Mouse (Mus musculus) v-Abl transformed pro-B cells (cell line): ENCODE data around the gene S100a13.

Source experiments
- in situ Hi-C, 2 experiments: fragments of 400-800 bp; cut with MboI; formaldehyde crosslinking; loops; one replicate each; pipeline ENCODE4 v1.15.1; 2025; ENCODE audit not compliant: unreplicated experiment in 2 of 2

The S100a13 gene

DNA sequence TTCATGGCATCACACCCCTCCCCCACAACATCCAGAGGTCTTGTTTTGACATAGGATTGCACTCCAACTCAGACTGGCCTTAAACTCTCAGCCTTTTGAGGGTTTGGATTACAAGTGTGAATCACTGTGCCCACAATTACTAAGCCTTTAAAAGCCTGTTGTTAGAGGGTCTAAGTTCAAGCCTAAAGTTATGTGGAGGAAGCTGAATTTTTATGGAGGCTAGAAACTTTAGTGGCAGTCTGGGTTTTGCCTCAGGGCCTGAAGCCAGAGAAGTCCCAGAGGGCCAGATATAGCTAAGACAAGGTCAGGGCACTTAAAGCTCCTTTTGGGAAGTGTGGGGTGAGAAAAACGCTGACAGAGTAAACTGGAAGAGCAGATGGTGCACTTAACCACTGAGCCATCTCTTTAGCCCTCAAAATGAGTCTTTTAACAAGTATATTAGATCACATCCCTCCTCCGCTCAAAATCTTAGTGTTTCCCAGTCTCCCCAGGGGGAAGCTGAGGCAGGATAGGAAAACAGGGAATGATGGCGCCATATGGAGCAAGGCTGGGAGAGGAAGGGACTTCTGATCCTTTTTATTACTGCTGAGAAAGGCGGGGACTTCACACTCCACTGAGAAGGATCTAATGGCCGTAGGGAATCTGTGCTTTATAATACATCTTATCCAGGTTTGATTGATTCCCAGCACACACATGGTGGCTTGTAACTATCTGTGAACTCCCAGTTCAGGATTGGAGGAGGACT, 35.6 kb downstream of the S100a13 start:
- in situ Hi-C loops = no loop called here

DNA sequence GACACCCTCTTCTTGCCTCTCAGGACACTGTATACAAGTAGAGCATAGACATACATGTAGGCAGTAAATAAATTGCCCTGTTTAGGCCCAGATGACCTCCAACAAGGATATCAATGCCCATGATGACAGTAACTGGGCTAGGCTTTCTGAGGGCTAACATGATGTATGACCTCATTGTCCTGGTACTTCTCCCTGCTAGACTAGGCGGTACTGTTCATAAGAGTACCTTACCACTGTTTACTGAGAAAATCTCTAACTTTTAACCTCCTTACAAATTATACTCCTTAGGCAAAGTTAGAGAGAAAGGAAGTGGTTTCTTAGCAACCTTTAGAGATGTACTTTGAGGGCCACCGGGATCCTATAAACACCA, 36.2 kb downstream of the S100a13 start:
- in situ Hi-C loops = no loop called here

DNA sequence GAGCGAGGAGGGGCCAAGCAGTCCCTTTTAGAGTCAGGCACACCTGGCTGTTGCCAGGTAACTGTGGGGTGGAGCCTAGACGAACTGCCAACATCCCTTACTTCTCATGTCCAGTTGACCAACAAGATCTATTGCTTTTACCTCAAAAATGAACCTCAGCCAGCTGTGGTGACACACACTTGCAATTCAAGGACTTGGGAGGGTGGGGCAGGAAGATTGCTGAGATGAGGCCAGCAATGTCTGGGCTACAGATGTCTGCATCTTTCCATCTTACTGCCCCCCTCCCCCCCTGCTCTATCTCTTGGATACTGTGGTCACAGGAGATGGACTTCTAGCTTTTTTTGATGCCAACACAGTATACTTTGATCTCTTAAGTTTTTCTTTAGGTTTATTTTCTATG, 38.0 kb downstream of the S100a13 start:
- in situ Hi-C loops = no loop called here

DNA sequence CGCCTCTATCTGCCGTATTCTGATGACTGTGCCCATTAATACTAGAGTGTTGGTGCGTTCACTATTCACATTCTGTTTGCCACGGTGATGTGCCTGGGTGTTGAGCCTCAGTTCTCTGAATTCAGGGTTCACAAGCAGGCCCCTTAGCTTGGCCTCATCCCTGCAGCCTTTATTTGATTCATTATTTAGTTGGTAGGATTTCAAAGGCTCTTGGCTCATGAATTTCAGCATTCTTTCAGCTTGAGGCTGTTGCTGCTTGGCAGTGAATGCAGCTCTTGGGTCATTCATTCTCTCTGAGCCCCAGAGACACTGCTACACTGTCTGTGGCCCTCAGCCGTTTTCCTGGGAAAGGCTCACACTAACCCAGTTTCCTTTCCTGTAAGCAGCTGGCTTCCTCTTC, 41.7 kb downstream of the S100a13 start:
- in situ Hi-C loops = no loop called here

DNA sequence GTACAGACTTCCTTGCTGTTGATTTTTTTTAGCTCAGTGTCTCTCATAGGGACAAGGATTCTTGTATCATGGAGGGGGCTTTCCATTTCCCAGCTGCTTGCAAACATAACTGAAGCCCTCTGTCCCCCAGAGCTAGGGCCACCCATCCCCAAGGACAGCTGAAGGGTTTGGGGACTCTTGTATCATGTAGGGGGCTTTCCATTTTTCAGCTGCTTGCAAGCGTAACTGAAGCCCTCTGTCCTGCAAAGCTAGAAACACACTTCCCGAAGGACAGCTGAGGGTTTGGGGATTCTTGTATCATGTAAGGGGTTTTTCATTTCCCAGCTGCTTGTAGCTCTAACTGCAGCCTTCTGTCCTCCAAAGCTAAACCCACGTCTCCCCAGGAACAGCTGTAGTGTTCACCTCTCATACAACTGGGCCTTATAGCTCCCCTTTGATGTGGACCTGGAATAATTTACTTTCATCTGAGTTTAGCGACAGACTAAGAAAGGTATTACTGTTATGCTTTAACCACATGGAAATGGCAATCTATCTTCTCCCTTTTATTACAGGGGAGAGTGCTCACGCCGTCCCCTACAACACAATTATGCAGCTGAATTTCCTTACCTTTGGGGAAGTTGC, 45.9 kb downstream of the S100a13 start, which contains the start of gene S100a3:
Gene S100a3 (plus strand): TSS at position 571 of the 621 bp plus-strand sequence.
- in situ Hi-C loops = no loop called here
